14 mouse cellular contexts compared by ENCODE assay signal in the genomic region with DNA sequence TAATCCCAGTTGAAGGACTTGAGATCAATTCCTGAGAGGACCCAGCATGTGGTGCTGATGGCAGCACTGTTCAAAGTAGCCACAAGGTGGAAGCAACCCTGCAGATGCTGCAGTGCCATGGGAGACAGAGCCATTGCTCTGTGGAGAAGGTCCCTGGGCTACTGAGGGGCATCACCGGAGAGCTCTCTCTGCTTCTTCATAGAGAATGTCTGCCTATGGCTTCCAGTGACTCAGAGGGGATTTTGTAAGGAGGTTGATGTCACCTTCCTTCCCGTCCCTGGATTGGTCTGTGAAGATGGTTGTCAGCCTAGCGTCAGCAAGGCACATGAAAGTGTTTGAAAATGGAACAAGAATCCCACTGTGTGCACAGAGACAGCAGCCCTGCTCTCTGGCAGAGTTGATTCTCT. TPM values are rescaled to one million over a fixed set of nuclear protein-coding genes. Genes with fewer than 3 reads are reported as not detected.
DNase-seq lines count a peak whose midpoint lies in the region; ATAC-seq and TF ChIP-seq lines count a peak whose summit lies in the region.
"Not testable (repeated sequence)": the region's sequence is repeated elsewhere in the genome, so short reads cannot be mapped to it uniquely, and the experiment has no call there.
"Had no signal": no experiment of that assay in that cellular context is flagged by ENCODE, and none has a peak within 500 bp of the region (broad histone marks: within the 10 kb centered on the region; RNA-seq: fewer than 3 reads in every experiment).

No protein-coding gene starts in this region.

- not testable (repeated sequence) for H3K4me2 ChIP-seq in forebrain, postnatal 0 days (ENCODE audit: low read depth); liver, embryonic 14.5 days (ENCODE audit: low read depth); stomach, embryonic 16.5 days (ENCODE audit: low read depth, low read length)
- H3K4me2 ChIP-seq in intestine, postnatal 0 days (replicated peaks; ENCODE audit: low read depth), result peak overlapping the region; percentile 66; the same call in 1 of the 2 replicates

- H3K27ac ChIP-seq in bone marrow macrophage, adult 2 months (ENCODE audit: insufficient read depth, low read depth, low read length), result peak overlapping the region; percentile 99
- not testable (repeated sequence) for H3K27ac ChIP-seq in forebrain, postnatal 0 days (ENCODE audit: low read depth, low read length); liver, embryonic 14.5 days
- H3K27ac ChIP-seq in intestine, postnatal 0 days (ENCODE audit: low read depth, low read length), result peak overlapping the region; percentile 81
- peak overlapping the region; percentile 93 for H3K27ac ChIP-seq in stomach, embryonic 16.5 days (ENCODE audit: low read length)

- not testable (repeated sequence) for TF ChIP-seq EP300 in liver, embryonic 14.5 days (IDR thresholded peaks at IDR 0.05; ENCODE audit: low read depth)

- not testable (repeated sequence) for DNase-seq in forebrain, postnatal 0 days; liver, embryonic 14.5 days (ENCODE audit: low read depth in 3 of 3, low spot score in 3 of 3)
- DNase-seq in kidney, postnatal 36 days, result peak; percentile 34 to 59

- H3K9me3 ChIP-seq in forebrain, postnatal 0 days (ENCODE audit: low read length); intestine, postnatal 0 days (ENCODE audit: control insufficient read depth); liver, embryonic 14.5 days (ENCODE audit: control insufficient read depth, low read length); stomach, embryonic 16.5 days (replicated peaks; ENCODE audit: control insufficient read depth, low read length): not testable (repeated sequence)

- H3K9ac ChIP-seq in forebrain, postnatal 0 days; intestine, postnatal 0 days (ENCODE audit: low read depth, low read length); liver, embryonic 14.5 days (replicated peaks); stomach, embryonic 16.5 days (ENCODE audit: low read length): not testable (repeated sequence)

- TF ChIP-seq CTCF in bone marrow macrophage, adult 2 months (IDR thresholded peaks at IDR 0.05; ENCODE audit: low read depth, low read length), result not testable (repeated sequence)
- peak; percentile 42 for TF ChIP-seq CTCF in forebrain, postnatal 0 days (IDR thresholded peaks at IDR 0.05; ENCODE audit: low read depth)
- TF ChIP-seq CTCF in intestine, postnatal 0 days (IDR thresholded peaks at IDR 0.05; ENCODE audit: low read depth), result peak; percentile 72
- TF ChIP-seq CTCF in liver, embryonic 14.5 days (IDR thresholded peaks at IDR 0.05; ENCODE audit: low read depth), result peak; percentile 57

- peak overlapping the region; percentile 83 for H3K4me3 ChIP-seq in bone marrow macrophage, adult 2 months (ENCODE audit: insufficient read depth, low read length)
- H3K4me3 ChIP-seq in forebrain, postnatal 0 days (ENCODE audit: low read depth, low read length); intestine, postnatal 0 days (ENCODE audit: low read depth, low read length); liver, embryonic 14.5 days (ENCODE audit: insufficient read depth in 1 of 2, low read depth in 2 of 2, low read length in 2 of 2); stomach, embryonic 16.5 days (replicated peaks; ENCODE audit: low read length): not testable (repeated sequence)

- H3K4me1 ChIP-seq in bone marrow macrophage, adult 2 months (ENCODE audit: control insufficient read depth, insufficient read depth, low read length), result peaks cover 13% of the 10 kb centered on the region
- H3K4me1 ChIP-seq in forebrain, postnatal 0 days (ENCODE audit: insufficient read depth); intestine, postnatal 0 days (replicated peaks; ENCODE audit: control insufficient read depth, insufficient read depth, low read length); liver, embryonic 14.5 days (replicated peaks; ENCODE audit: control insufficient read depth in 2 of 2, insufficient read depth in 2 of 2, low read length in 1 of 2); stomach, embryonic 16.5 days (ENCODE audit: control insufficient read depth, insufficient read depth, low read length): not testable (repeated sequence)

- not testable (repeated sequence) for H3K36me3 ChIP-seq in forebrain, postnatal 0 days (ENCODE audit: insufficient read depth); intestine, postnatal 0 days (ENCODE audit: control insufficient read depth, insufficient read depth); liver, embryonic 14.5 days (replicated peaks; ENCODE audit: control insufficient read depth, insufficient read depth, low read depth); stomach, embryonic 16.5 days (ENCODE audit: control insufficient read depth, insufficient read depth, low read length)

- not testable (repeated sequence) for H3K27me3 ChIP-seq in forebrain, postnatal 0 days (ENCODE audit: insufficient read depth, low read length); intestine, postnatal 0 days (replicated peaks; ENCODE audit: control insufficient read depth, insufficient read depth, low read length); liver, embryonic 14.5 days (ENCODE audit: control insufficient read depth, insufficient read depth, low read length); stomach, embryonic 16.5 days (ENCODE audit: control insufficient read depth, insufficient read depth, low read length)

- WGBS in forebrain, postnatal 0 days, result 65% methylated on average over 3 of the region's 3 CpGs
- 56% methylated on average over 3 of the region's 3 CpGs for WGBS in intestine, postnatal 0 days
- WGBS in liver, embryonic 14.5 days (ENCODE audit: insufficient replicate concordance), result 31% methylated on average over 3 of the region's 3 CpGs
- WGBS in stomach, embryonic 16.5 days, result 71% methylated on average over 3 of the region's 3 CpGs

- not testable (repeated sequence) for TF ChIP-seq POLR2A in bone marrow macrophage, adult 2 months (IDR thresholded peaks at IDR 0.05; ENCODE audit: borderline replicate concordance, low read depth, low read length)

- peak; percentile 23 for ATAC-seq in CD4-positive, CD25-positive, alpha-beta regulatory T cell, adult 4 months
- not testable (repeated sequence) for ATAC-seq in forebrain, postnatal 0 days; liver, embryonic 14.5 days (ENCODE audit: insufficient read depth)
- ATAC-seq in intestine, postnatal 0 days, result 0 out of 2 replicates have a peak, but pooled peaks have one; percentile 54
- ATAC-seq in megakaryocyte-erythroid progenitor cell, adult 5-6 weeks (replicated peaks; ENCODE audit: low FRiP score, low TSS enrichment, poor library complexity, severe bottlenecking), result peak; percentile 75
- 0 out of 2 replicates have a peak, but pooled peaks have one; percentile 63 for ATAC-seq in stomach, embryonic 16.5 days (ENCODE audit: insufficient read depth, low FRiP score)

RNA-seq across cellular contexts. Expression of gene Ugt1a7c, which starts 0.6 kb away (rescaled TPM):
- polyA plus RNA-seq in CD4-positive, CD25-positive, alpha-beta regulatory T cell, adult 4 months (2017; shearing (Covaris generic)), result 1 to 10 TPM in 1 of 2 experiments, under 1 TPM in 1; 0.56 to 1.2 TPM
- 130 and 184 TPM in 2 replicates for polyA plus RNA-seq in bone marrow macrophage, adult 2 months (2012; ENCODE audit: insufficient read depth, insufficient read length, missing spikeins)
- total RNA-seq in forebrain, postnatal 0 days (2014; rRNA removed), result 1.2 and 1.9 TPM in 2 replicates
- polyA plus RNA-seq in forebrain, postnatal 0 days (2015; fragmentation: Nextera tagmentation; extraction: Ambion mirVana), result 1.4 and 1.7 TPM in 2 replicates
- 57.4 and 60.9 TPM in 2 replicates for polyA plus RNA-seq in intestine, postnatal 0 days (2015; fragmentation: Nextera tagmentation; extraction: Ambion mirVana)
- 0.58 and 1.1 TPM in 2 replicates for polyA plus RNA-seq in liver, embryonic 14.5 days (2012; rRNA removed)
- polyA plus RNA-seq in liver, embryonic 14.5 days (2014; fragmentation: Nextera tagmentation; extraction: Ambion mirVana), result 0.97 and 1.8 TPM in 2 replicates
- total RNA-seq in megakaryocyte-erythroid progenitor cell, adult 5-6 weeks (2014; fragmentation: Nextera tagmentation), result 0.11 TPM in 1 of 2 replicates, not detected in the other
- 0.61 and 2.3 TPM in 2 replicates for total RNA-seq in megakaryocyte-erythroid progenitor cell, adult 5-6 weeks (2017)
- 13.4 and 15.8 TPM in 2 replicates for polyA plus RNA-seq in stomach, embryonic 16.5 days (2015; fragmentation: Nextera tagmentation; extraction: Ambion mirVana)
- total RNA-seq: MEL had no signal

RNA-seq across cellular contexts. Expression of gene Ugt1a8, which starts 6.7 kb away (rescaled TPM):
- not detected for polyA plus RNA-seq in CD4-positive, CD25-positive, alpha-beta regulatory T cell, adult 4 months (2017; shearing (Covaris generic))
- 8.3 TPM in 1 of 2 replicates, not detected in the other for polyA plus RNA-seq in bone marrow macrophage, adult 2 months (2012; ENCODE audit: insufficient read depth, insufficient read length, missing spikeins)
- total RNA-seq in forebrain, postnatal 0 days (2014; rRNA removed), result not detected in 2 replicates
- polyA plus RNA-seq in forebrain, postnatal 0 days (2015; fragmentation: Nextera tagmentation; extraction: Ambion mirVana), result not detected in 2 replicates
- polyA plus RNA-seq in intestine, postnatal 0 days (2015; fragmentation: Nextera tagmentation; extraction: Ambion mirVana), result 0.05 and 0.08 TPM in 2 replicates
- not detected in 2 replicates for polyA plus RNA-seq in liver, embryonic 14.5 days (2012; rRNA removed)
- not detected in 2 replicates for polyA plus RNA-seq in liver, embryonic 14.5 days (2014; fragmentation: Nextera tagmentation; extraction: Ambion mirVana)
- total RNA-seq in megakaryocyte-erythroid progenitor cell, adult 5-6 weeks (2014; fragmentation: Nextera tagmentation), result not detected in 2 replicates
- total RNA-seq in megakaryocyte-erythroid progenitor cell, adult 5-6 weeks (2017), result not detected in 2 replicates
- not detected in 2 replicates for polyA plus RNA-seq in stomach, embryonic 16.5 days (2015; fragmentation: Nextera tagmentation; extraction: Ambion mirVana)
- total RNA-seq: adrenal gland, adult 8-10 months; gastrocnemius, postnatal 14 days; MEL had no signal
- polyA plus RNA-seq: forebrain, embryonic 15.5 days; heart, embryonic 16.5 days; myocyte had no signal

RNA-seq across cellular contexts. Expression of gene Ugt1a6b, which starts 8.8 kb away (rescaled TPM):
- not detected for polyA plus RNA-seq in CD4-positive, CD25-positive, alpha-beta regulatory T cell, adult 4 months (2017; shearing (Covaris generic))
- 23.8 and 25.2 TPM in 2 replicates for polyA plus RNA-seq in bone marrow macrophage, adult 2 months (2012; ENCODE audit: insufficient read depth, insufficient read length, missing spikeins)
- 2.0 and 2.5 TPM in 2 replicates for total RNA-seq in forebrain, postnatal 0 days (2014; rRNA removed)
- polyA plus RNA-seq in forebrain, postnatal 0 days (2015; fragmentation: Nextera tagmentation; extraction: Ambion mirVana), result 2.1 and 2.9 TPM in 2 replicates
- 0.35 and 0.58 TPM in 2 replicates for polyA plus RNA-seq in intestine, postnatal 0 days (2015; fragmentation: Nextera tagmentation; extraction: Ambion mirVana)
- 2.3 and 3.1 TPM in 2 replicates for polyA plus RNA-seq in liver, embryonic 14.5 days (2012; rRNA removed)
- polyA plus RNA-seq in liver, embryonic 14.5 days (2014; fragmentation: Nextera tagmentation; extraction: Ambion mirVana), result 4.8 and 5.1 TPM in 2 replicates
- total RNA-seq in megakaryocyte-erythroid progenitor cell, adult 5-6 weeks (2014; fragmentation: Nextera tagmentation), result 0.83 and 0.99 TPM in 2 replicates
- not detected in 2 replicates for total RNA-seq in megakaryocyte-erythroid progenitor cell, adult 5-6 weeks (2017)
- 4.2 and 5.7 TPM in 2 replicates for polyA plus RNA-seq in stomach, embryonic 16.5 days (2015; fragmentation: Nextera tagmentation; extraction: Ambion mirVana)
- total RNA-seq: MEL had no signal

RNA-seq across cellular contexts. Expression of gene Ugt1a9, which starts 23.7 kb away (rescaled TPM):
- not detected for polyA plus RNA-seq in CD4-positive, CD25-positive, alpha-beta regulatory T cell, adult 4 months (2017; shearing (Covaris generic))
- 5.6 TPM in 1 of 2 replicates, not detected in the other for polyA plus RNA-seq in bone marrow macrophage, adult 2 months (2012; ENCODE audit: insufficient read depth, insufficient read length, missing spikeins)
- total RNA-seq in forebrain, postnatal 0 days (2014; rRNA removed), result not detected in 2 replicates
- not detected in 2 replicates for polyA plus RNA-seq in forebrain, postnatal 0 days (2015; fragmentation: Nextera tagmentation; extraction: Ambion mirVana)
- polyA plus RNA-seq in intestine, postnatal 0 days (2015; fragmentation: Nextera tagmentation; extraction: Ambion mirVana), result 38.4 and 50.6 TPM in 2 replicates
- 0.06 and 0.21 TPM in 2 replicates for polyA plus RNA-seq in liver, embryonic 14.5 days (2012; rRNA removed)
- polyA plus RNA-seq in liver, embryonic 14.5 days (2014; fragmentation: Nextera tagmentation; extraction: Ambion mirVana), result 0.24 and 0.34 TPM in 2 replicates
- total RNA-seq in megakaryocyte-erythroid progenitor cell, adult 5-6 weeks (2014; fragmentation: Nextera tagmentation), result not detected in 2 replicates
- 2.4 TPM in 1 of 2 replicates, not detected in the other for total RNA-seq in megakaryocyte-erythroid progenitor cell, adult 5-6 weeks (2017)
- 2.2 and 2.9 TPM in 2 replicates for polyA plus RNA-seq in stomach, embryonic 16.5 days (2015; fragmentation: Nextera tagmentation; extraction: Ambion mirVana)
- total RNA-seq: gastrocnemius, postnatal 14 days; MEL had no signal
- polyA plus RNA-seq: forebrain, embryonic 15.5 days; heart, embryonic 16.5 days; myocyte had no signal

RNA-seq across cellular contexts. Expression of gene Ugt1a10, which starts 39.1 kb away (rescaled TPM):
- polyA plus RNA-seq in CD4-positive, CD25-positive, alpha-beta regulatory T cell, adult 4 months (2017; shearing (Covaris generic)), result not detected
- not detected in 2 replicates for polyA plus RNA-seq in bone marrow macrophage, adult 2 months (2012; ENCODE audit: insufficient read depth, insufficient read length, missing spikeins)
- total RNA-seq in forebrain, postnatal 0 days (2014; rRNA removed), result not detected in 2 replicates
- polyA plus RNA-seq in forebrain, postnatal 0 days (2015; fragmentation: Nextera tagmentation; extraction: Ambion mirVana), result not detected in 2 replicates
- 0.05 and 0.22 TPM in 2 replicates for polyA plus RNA-seq in intestine, postnatal 0 days (2015; fragmentation: Nextera tagmentation; extraction: Ambion mirVana)
- not detected in 2 replicates for polyA plus RNA-seq in liver, embryonic 14.5 days (2012; rRNA removed)
- polyA plus RNA-seq in liver, embryonic 14.5 days (2014; fragmentation: Nextera tagmentation; extraction: Ambion mirVana), result not detected in 2 replicates
- total RNA-seq in megakaryocyte-erythroid progenitor cell, adult 5-6 weeks (2014; fragmentation: Nextera tagmentation), result not detected in 2 replicates
- not detected in 2 replicates for total RNA-seq in megakaryocyte-erythroid progenitor cell, adult 5-6 weeks (2017)
- not detected in 2 replicates for polyA plus RNA-seq in stomach, embryonic 16.5 days (2015; fragmentation: Nextera tagmentation; extraction: Ambion mirVana)
- total RNA-seq: adrenal gland, adult 8-10 months; gastrocnemius, postnatal 14 days; MEL had no signal
- polyA plus RNA-seq: forebrain, embryonic 15.5 days; heart, embryonic 16.5 days; myocyte had no signal
